Mouse (Mus musculus) layer of hippocampus, adult 9-10 months (tissue): ENCODE measurements at regions not wholly inside any gene's neighbourhood (a gene's known extent, or its start where the extent isn't known, plus 50 kb on each side); places are given as distances from the start of the nearest gene placed in this dataset.

Experiments used
- DNase-seq: peaks from one replicate; pipeline ENCODE4 v3.0.0; 2022; ENCODE audit warnings: low spot score

DNA sequence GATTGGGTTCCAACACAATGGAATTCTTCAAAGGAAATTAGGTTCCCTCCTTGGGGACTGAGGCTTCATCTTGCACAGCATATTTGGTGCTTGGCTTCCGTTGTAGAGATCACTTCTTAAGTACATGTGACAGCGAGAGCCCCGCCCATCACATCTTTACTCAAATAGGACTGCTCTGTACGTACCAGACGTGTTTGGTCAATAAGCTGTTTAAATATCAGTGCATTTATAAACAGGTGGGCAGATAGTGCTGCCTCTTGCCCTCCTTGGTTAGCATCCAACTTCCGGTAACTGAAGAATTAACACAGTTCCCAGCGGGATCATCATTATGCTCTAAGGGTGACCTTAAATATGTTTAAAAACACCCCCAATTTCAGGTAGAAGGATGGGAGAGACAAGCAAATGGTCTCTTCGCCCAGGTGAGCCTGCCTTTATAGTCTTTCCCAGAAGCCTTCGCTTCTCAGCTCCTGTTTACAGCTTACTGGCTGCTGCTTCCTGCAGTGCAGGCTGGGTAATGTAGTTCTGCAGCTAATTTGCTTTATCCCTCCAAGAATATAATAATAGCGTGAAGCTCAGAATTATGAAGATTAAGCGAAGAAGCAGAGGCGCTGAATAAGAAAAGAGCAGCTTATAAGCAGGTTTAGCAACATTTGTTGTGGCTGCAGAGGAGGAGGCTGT, 242.1 kb downstream of the Foxo1 start:
- DNase-seq: no peak

- no peak for DNase-seq
Observed at GRCm38 (mm10) chr3:52503925-52504324, 235.8 kb downstream of the Foxo1 start.

DNA sequence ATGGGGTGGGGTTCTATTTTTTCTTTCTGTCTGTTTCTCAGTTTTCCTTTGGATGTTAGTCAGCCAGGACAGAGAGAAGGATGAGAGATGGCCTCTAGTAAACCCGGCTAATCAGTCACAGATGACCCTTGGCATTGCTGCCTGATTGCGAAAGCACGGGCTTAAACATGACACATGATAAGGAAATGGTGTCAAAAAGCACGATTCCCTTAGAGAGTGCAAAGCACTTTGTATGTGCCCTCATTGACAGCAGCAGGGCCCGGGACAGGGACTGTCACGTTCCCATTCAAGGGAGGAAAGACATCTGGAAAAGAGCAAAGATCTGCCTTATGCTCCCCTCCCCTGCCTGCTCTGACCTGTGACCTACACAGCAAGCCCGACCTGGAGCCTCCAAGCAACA, 234.1 kb downstream of the Foxo1 start:
- no peak for DNase-seq

- DNase-seq: no peak
Observed at GRCm38 (mm10) chr3:52501614-52502013, 233.5 kb downstream of the Foxo1 start.

GRCm38 (mm10) chr3:52500026-52500425, 231.9 kb downstream of the Foxo1 start:
- DNase-seq: no peak

DNA sequence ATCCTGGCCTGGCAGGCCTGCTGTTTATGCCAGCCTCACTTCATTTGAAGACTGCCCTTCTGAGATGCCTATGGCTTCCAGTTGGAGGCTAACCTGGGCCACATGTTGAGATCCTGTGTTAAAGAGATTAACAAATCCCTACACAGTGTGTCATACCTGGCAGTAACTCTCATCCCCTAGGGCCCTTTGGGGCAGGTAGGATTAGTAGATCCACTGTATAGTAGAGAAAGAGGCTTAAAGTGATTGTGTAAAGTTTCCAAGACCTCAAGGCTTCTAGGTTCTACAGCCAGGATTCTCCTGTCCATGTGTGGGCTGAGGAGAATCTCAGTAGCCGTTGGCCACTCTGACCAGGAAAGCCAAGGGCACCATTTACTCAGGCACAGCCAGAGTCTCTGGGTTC, 231.4 kb downstream of the Foxo1 start:
- DNase-seq: no peak

GRCm38 (mm10) chr3:52498506-52499228, 230.5 kb downstream of the Foxo1 start:
- no peak for DNase-seq

GRCm38 (mm10) chr3:52496965-52497364, 228.8 kb downstream of the Foxo1 start:
- no peak for DNase-seq

DNA sequence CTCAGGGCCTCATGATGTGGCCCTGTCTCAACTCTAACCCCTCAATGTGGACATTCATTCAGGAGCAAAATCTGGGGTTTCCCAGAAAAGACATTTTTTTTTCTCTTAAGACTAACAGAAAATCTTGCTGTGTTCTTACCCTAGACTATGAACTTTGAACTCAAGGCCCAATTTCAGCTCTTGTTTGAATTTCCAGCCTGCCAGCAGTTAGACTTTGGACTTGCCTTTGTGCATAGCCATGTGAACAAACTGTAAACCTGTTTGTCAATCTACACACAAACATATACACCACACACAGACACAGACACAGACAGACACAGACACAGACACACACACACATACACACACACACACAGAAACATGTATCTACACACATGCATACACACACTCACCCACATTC, 227.3 kb downstream of the Foxo1 start:
- DNase-seq: no peak

DNA sequence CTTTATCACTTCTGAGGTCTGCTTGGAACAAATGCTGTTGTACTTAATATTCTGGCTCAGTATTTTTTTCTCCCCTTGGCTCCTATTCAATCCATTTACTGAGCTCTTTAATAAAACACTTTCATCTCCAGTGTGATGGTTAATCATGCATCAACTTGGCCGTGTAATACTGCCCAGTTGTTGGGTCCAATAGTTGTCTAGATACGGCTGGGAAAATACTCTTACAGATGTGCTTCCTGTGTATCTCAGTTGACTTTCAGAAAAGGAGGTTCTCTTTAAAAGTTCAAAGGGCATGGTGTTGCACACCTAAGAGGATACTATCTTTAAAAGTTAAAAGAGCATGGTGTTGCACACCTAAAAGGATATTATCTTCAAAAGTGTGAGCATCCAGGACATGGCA, 226.8 kb downstream of the Foxo1 start:
- no peak for DNase-seq

DNA sequence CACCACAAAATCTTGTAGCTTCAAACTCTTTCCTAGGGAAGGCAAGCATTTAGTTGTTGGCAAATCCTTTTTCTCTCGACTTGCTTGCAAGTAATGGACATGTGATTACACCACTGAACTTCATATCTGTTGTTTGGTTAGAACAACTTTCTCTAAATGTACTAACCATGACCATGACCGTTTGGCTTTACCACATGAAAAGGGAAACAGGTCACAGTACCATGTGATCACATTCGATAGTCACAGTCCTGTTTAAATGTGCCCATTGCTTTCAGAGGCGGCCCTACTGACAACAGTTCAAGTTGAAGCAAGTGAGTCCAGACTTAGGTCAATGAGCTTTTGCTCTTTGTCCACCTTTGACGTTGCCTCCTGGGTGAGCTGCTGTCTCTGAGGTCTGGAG, 211.1 kb downstream of the Foxo1 start:
- no peak for DNase-seq

DNA sequence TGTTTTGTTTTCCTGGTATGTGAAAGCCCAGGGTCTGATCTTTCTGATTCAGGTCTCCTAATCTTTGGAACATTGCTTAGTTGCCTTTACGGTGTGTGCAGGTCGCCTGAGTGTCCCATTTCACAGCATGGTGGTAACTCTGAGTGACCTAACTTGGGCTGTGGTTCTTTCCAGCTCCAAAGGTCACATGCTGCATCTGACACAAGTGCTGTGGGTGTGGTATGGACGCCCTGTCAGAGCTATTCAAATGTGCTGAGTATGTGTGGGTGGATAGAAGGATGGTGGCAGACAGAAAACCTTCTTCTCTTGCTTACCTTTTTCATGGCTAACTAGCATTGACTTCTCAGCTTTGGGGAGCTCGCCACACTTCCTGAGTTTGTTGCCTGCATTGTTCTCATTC, 201.8 kb downstream of the Foxo1 start:
- no peak for DNase-seq

- no peak for DNase-seq
Observed at GRCm38 (mm10) chr3:52469397-52469796, 201.3 kb downstream of the Foxo1 start.

DNA sequence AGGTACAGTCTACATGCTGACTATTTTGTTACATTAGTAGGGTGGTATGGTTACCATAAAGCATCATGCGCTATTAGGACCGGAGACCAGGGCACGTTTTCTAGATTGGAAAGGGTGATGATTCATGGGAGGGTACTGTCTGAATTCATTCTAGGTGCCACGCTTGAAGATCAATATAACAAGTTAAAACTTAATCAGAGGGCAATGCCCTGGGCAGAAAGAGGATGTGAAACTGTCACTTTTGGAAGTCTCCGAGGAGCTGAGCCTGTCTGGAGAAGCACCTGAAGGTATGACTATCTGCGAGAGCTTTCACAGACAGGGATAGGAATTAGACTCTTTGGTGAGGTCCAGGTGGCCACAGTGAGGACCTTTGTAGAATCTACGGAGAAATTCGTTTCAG, 200.2 kb downstream of the Foxo1 start:
- no peak for DNase-seq

- no peak for DNase-seq
Observed at GRCm38 (mm10) chr3:52467876-52468275, 199.7 kb downstream of the Foxo1 start.

GRCm38 (mm10) chr3:52466984-52467565, 198.9 kb downstream of the Foxo1 start:
- no peak for DNase-seq

GRCm38 (mm10) chr3:52466571-52466970, 198.4 kb downstream of the Foxo1 start:
- DNase-seq: no peak

DNA sequence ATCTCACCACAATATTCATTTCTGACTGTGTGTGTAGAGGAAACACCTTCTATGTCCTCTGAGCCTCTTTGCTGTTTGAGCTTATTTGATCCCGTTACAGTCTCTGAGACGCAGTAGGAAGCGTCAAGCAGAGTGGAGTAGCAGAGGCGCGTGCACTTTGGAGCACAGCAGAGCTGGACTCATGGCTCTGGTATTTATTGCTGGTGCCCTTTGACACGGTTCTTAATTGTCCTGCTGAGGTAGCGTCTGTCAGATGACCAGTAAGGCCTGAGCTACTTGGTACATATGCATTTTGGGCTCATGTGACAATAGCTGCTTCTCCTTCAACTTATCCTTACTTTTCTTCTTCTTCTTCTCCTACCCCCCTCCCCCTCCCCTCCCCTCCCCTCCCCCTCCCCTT, 195.8 kb downstream of the Foxo1 start:
- DNase-seq: no peak

DNA sequence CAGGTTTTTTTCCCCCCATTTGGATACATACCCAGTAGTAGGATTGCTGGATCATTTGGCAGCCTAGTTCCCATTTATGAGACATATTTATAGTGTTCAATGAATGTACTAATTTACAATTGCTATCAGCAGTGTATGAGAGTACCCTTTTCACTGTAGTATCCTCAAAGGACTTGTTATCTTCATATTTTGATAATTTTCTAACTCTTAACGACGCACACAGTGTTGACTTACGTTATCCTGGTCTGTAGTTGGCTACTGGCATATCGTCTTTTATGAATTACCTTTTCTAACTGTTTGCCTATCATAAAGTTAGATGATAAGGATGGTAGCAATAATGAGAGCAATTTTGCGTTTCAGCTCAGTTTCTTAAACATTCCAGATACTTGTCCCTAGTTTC, 186.8 kb downstream of the Foxo1 start:
- DNase-seq: no peak

DNA sequence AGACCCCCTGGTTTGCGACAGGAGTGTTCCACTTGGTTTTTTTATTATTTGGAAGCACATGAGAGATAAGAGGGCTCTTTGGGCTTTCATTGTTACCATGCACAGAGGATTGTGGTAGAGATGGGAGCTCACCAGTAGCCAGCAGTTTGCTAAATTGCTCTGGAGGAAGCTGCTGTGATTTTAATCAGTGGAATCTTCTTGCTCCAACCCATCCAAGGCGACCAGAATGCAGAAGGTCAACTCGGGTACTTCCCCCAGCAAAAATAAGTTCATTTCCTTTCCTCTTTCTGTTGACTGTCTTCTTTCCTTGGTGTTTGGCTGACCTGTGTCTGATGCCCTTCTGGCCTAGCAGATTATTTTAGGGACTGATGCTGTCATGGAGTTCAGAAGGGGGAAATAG, 184.9 kb downstream of the Foxo1 start:
- DNase-seq: no peak

DNA sequence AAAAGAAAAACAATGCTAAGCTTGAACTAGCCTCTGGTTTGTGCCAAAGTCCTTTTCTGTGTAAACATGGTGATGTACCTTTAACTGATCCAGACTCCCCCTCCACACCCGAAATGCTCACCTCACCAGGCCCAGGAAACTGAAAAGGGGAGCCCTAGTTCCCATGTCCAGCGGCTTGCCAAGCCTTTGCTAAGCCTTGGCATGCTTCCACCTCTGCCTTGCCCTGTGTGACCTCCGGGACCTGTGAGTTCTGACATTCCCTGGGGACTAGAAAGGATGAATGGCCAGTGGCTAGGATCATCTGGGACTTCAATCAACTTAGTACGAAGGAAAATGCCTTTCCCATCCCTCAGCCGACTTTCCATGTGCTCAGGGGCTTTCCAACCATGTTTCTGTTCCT, 184.2 kb downstream of the Foxo1 start:
- DNase-seq: no peak

- no peak for DNase-seq
Observed at GRCm38 (mm10) chr3:52446991-52447390, 178.9 kb downstream of the Foxo1 start.

DNA sequence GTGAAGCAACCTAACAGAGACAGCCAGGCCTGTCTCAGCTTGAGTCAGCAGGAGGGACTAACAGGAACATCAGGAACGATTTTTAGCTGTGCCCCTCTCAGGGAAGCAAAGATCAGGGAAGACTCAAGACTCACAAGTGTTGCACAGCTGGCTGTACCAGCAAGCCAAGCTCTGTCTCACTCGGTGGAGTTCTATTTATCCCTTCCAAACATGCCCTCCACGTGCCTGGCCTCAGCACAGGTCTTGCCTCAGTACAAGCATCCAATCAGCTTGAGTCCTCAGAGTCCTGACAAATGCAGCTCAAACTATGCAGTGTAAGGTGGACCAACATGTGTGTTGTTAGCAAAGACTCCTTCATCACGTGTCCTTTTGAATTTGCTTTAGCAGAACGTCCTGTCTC, 178.4 kb downstream of the Foxo1 start:
- DNase-seq: no peak
